Mouse (Mus musculus): ENCODE results near the gene Osbpl8. TPM values are rescaled to one million over a fixed set of nuclear protein-coding genes. Genes with fewer than 3 reads are reported as not detected.

Osbpl8 gene
- polyA plus RNA-seq, 1 experiment = 5.7 TPM

GRCm38 (mm10) chr10:111233476-111234130 is 69.1 kb downstream of the Osbpl8 start:
- H3K4me3 ChIP-seq (ENCODE audit: extremely low read depth, insufficient read depth, insufficient read length) = no peak overlapping the region
- no peak for DNase-seq (ENCODE audit: low read depth in 1 of 2, low spot score in 2 of 2)
- H3K27me3 ChIP-seq (ENCODE audit: control insufficient read depth, insufficient read depth, low read length) = no peaks in the 10 kb centered on the region
- TF ChIP-seq CTCF (IDR thresholded peaks at IDR 0.05; ENCODE audit: extremely low read depth, insufficient read depth, insufficient read length, insufficient replicate concordance) (no peak), POLR2A (IDR thresholded peaks at IDR 0.05; ENCODE audit: low read depth, low read length) (no peak)
- no peaks in the 10 kb centered on the region for H3K4me1 ChIP-seq (ENCODE audit: control insufficient read depth, insufficient read depth, insufficient read length)
- WGBS = 71% methylated on average over 6 of the region's 6 CpGs
- H3K27ac ChIP-seq (ENCODE audit: insufficient read depth, low read length) = no peak overlapping the region
- peaks cover 2% of the 10 kb centered on the region; the same call in 1 of the 2 replicates for H3K36me3 ChIP-seq (ENCODE audit: control insufficient read depth, insufficient read depth, low read length)

GRCm38 (mm10) chr10:111234450-111235288 is 70.1 kb downstream of the Osbpl8 start:
- WGBS = 78% methylated on average over 6 of the region's 6 CpGs
- H3K27ac ChIP-seq (ENCODE audit: insufficient read depth, low read length) = no peak overlapping the region
- no peak for DNase-seq (ENCODE audit: low read depth in 1 of 2, low spot score in 2 of 2)
- H3K27me3 ChIP-seq (ENCODE audit: control insufficient read depth, insufficient read depth, low read length) = no peaks in the 10 kb centered on the region
- H3K4me1 ChIP-seq (ENCODE audit: control insufficient read depth, insufficient read depth, insufficient read length) = no peaks in the 10 kb centered on the region
- peaks cover 4% of the 10 kb centered on the region; the same call in 1 of the 2 replicates for H3K36me3 ChIP-seq (ENCODE audit: control insufficient read depth, insufficient read depth, low read length)
- no peak overlapping the region for H3K4me3 ChIP-seq (ENCODE audit: extremely low read depth, insufficient read depth, insufficient read length)
- TF ChIP-seq CTCF (IDR thresholded peaks at IDR 0.05; ENCODE audit: extremely low read depth, insufficient read depth, insufficient read length, insufficient replicate concordance) = no peak
- no peak for TF ChIP-seq POLR2A (IDR thresholded peaks at IDR 0.05; ENCODE audit: low read depth, low read length)

- Histone ChIP-seq H3K27me3 (ENCODE audit: control insufficient read depth, insufficient read depth, low read length) (no peaks in the 10 kb centered on the region), H3K27ac (ENCODE audit: insufficient read depth, low read length) (no peak overlapping the region), H3K4me3 (ENCODE audit: extremely low read depth, insufficient read depth, insufficient read length) (no peak overlapping the region), H3K4me1 (ENCODE audit: control insufficient read depth, insufficient read depth, insufficient read length) (no peaks in the 10 kb centered on the region), H3K36me3 (ENCODE audit: control insufficient read depth, insufficient read depth, low read length) (peaks cover 4% of the 10 kb centered on the region; the same call in 1 of the 2 replicates)
- no peak for TF ChIP-seq POLR2A (IDR thresholded peaks at IDR 0.05; ENCODE audit: low read depth, low read length)
- no peak for TF ChIP-seq CTCF (IDR thresholded peaks at IDR 0.05; ENCODE audit: extremely low read depth, insufficient read depth, insufficient read length, insufficient replicate concordance)
- no peak for DNase-seq (ENCODE audit: low read depth in 1 of 2, low spot score in 2 of 2)
- 90% methylated on average over 6 of the region's 6 CpGs for WGBS
These were observed 70.7 kb downstream of the Osbpl8 start for GRCm38 (mm10) chr10:111235289-111235570.

- no peaks in the 10 kb centered on the region for H3K4me1 ChIP-seq (ENCODE audit: control insufficient read depth, insufficient read depth, insufficient read length)
- whole genome bisulfite sequencing = 91% methylated on average over 5 of the region's 5 CpGs
- TF ChIP-seq POLR2A (IDR thresholded peaks at IDR 0.05; ENCODE audit: low read depth, low read length) (no peak), CTCF (IDR thresholded peaks at IDR 0.05; ENCODE audit: extremely low read depth, insufficient read depth, insufficient read length, insufficient replicate concordance) (no peak)
- no peaks in the 10 kb centered on the region for H3K27me3 ChIP-seq (ENCODE audit: control insufficient read depth, insufficient read depth, low read length)
- H3K27ac ChIP-seq (ENCODE audit: insufficient read depth, low read length) = no peak overlapping the region
- no peak overlapping the region for H3K4me3 ChIP-seq (ENCODE audit: extremely low read depth, insufficient read depth, insufficient read length)
- no peak for DNase-seq (ENCODE audit: low read depth in 1 of 2, low spot score in 2 of 2)
- peaks cover 4% of the 10 kb centered on the region; the same call in 1 of the 2 replicates for H3K36me3 ChIP-seq (ENCODE audit: control insufficient read depth, insufficient read depth, low read length)
These were observed 72.9 kb downstream of the Osbpl8 start for GRCm38 (mm10) chr10:111237434-111237833.

GRCm38 (mm10) chr10:111242677-111243076 is 78.1 kb downstream of the Osbpl8 start:
- peaks cover 2% of the 10 kb centered on the region; the same call in 1 of the 2 replicates for H3K36me3 ChIP-seq (ENCODE audit: control insufficient read depth, insufficient read depth, low read length)
- H3K27me3 ChIP-seq (ENCODE audit: control insufficient read depth, insufficient read depth, low read length) = no peaks in the 10 kb centered on the region
- no peak overlapping the region for H3K4me3 ChIP-seq (ENCODE audit: extremely low read depth, insufficient read depth, insufficient read length)
- no peak for DNase-seq (ENCODE audit: low read depth in 1 of 2, low spot score in 2 of 2)
- 93% methylated on average over 7 of the region's 7 CpGs for WGBS
- H3K4me1 ChIP-seq (ENCODE audit: control insufficient read depth, insufficient read depth, insufficient read length) = no peaks in the 10 kb centered on the region
- no peak overlapping the region for H3K27ac ChIP-seq (ENCODE audit: insufficient read depth, low read length)
- no peak for TF ChIP-seq CTCF (IDR thresholded peaks at IDR 0.05; ENCODE audit: extremely low read depth, insufficient read depth, insufficient read length, insufficient replicate concordance)
- TF ChIP-seq POLR2A (IDR thresholded peaks at IDR 0.05; ENCODE audit: low read depth, low read length) = no peak

GRCm38 (mm10) chr10:111247609-111248008 is 83.1 kb downstream of the Osbpl8 start:
- DNase-seq (ENCODE audit: low read depth in 1 of 2, low spot score in 2 of 2) = no peak
- Histone ChIP-seq H3K27ac (ENCODE audit: insufficient read depth, low read length) (no peak overlapping the region), H3K4me3 (ENCODE audit: extremely low read depth, insufficient read depth, insufficient read length) (no peak overlapping the region), H3K4me1 (ENCODE audit: control insufficient read depth, insufficient read depth, insufficient read length) (no peaks in the 10 kb centered on the region), H3K36me3 (ENCODE audit: control insufficient read depth, insufficient read depth, low read length) (no peaks in the 10 kb centered on the region; the same call in 1 of the 2 replicates), H3K27me3 (ENCODE audit: control insufficient read depth, insufficient read depth, low read length) (no peaks in the 10 kb centered on the region)
- TF ChIP-seq CTCF (IDR thresholded peaks at IDR 0.05; ENCODE audit: extremely low read depth, insufficient read depth, insufficient read length, insufficient replicate concordance) (no peak), POLR2A (IDR thresholded peaks at IDR 0.05; ENCODE audit: low read depth, low read length) (no peak)
- WGBS = 74% methylated on average over 4 of the region's 4 CpGs
